Mouse (Mus musculus): ENCODE results near the gene Prox1. TPM values are rescaled to one million over a fixed set of nuclear protein-coding genes. Genes with fewer than 3 reads are reported as not detected.

The Prox1 gene
- polyA plus RNA-seq, 1 experiment from 2014 or later = 18.6 TPM

- Histone ChIP-seq H3K36me3 (no peaks in the 10 kb centered on the region), H3K9ac (no peak overlapping the region), H3K27me3 (replicated peaks) (peaks cover 42% of the 10 kb centered on the region), H3K4me1 (peaks cover 52% of the 10 kb centered on the region), H3K4me2 (replicated peaks) (peak overlapping the region; percentile 83), H3K27ac (no peak overlapping the region), H3K4me3 (no peak overlapping the region), H3K9me3 (no peaks in the 10 kb centered on the region)
- WGBS = under 1% methylated on average over 12 of the region's 12 CpGs
- no peak for ATAC-seq (ENCODE audit: low FRiP score, low read depth)
These were observed 1.2 kb upstream of the Prox1 start for GRCm38 (mm10) chr1:190171750-190172149.

GRCm38 (mm10) chr1:190171341-190171740 is 827 bp upstream of the Prox1 start:
- peaks cover 52% of the 10 kb centered on the region for H3K4me1 ChIP-seq
- H3K4me2 ChIP-seq (replicated peaks) = peak overlapping the region; percentile 83
- H3K9me3 ChIP-seq = no peaks in the 10 kb centered on the region
- peaks cover 41% of the 10 kb centered on the region for H3K27me3 ChIP-seq (replicated peaks)
- ATAC-seq (ENCODE audit: low FRiP score, low read depth) = no peak
- no peaks in the 10 kb centered on the region for H3K36me3 ChIP-seq
- H3K27ac ChIP-seq = no peak overlapping the region
- no peak overlapping the region for H3K9ac ChIP-seq
- H3K4me3 ChIP-seq = peak overlapping the region; percentile 72; the same call in 1 of the 2 replicates
- 4% methylated on average over 10 of the region's 10 CpGs for WGBS

GRCm38 (mm10) chr1:190170819-190171216 is 304 bp upstream of the Prox1 start:
- under 1% methylated on average over 24 of the region's 24 CpGs for WGBS
- peaks cover 36% of the 10 kb centered on the region for H3K27me3 ChIP-seq (replicated peaks)
- peaks cover 52% of the 10 kb centered on the region for H3K4me1 ChIP-seq
- H3K9me3 ChIP-seq = no peaks in the 10 kb centered on the region
- H3K9ac ChIP-seq = peak overlapping the region; percentile 84
- H3K4me2 ChIP-seq (replicated peaks) = peak overlapping the region; percentile 83
- peak overlapping the region; percentile 89; the same call in 1 of the 2 replicates for H3K27ac ChIP-seq
- ATAC-seq (ENCODE audit: low FRiP score, low read depth) = peak; percentile 31; the same call in 1 of the 2 replicates
- peak overlapping the region; percentile 72 for H3K4me3 ChIP-seq
- H3K36me3 ChIP-seq = no peaks in the 10 kb centered on the region

GRCm38 (mm10) chr1:190168761-190169671 is 1.5 kb downstream of the Prox1 start:
- Histone ChIP-seq H3K27me3 (replicated peaks) (peaks cover 21% of the 10 kb centered on the region), H3K27ac (peak overlapping the region; percentile 89), H3K9ac (peak overlapping the region; percentile 84), H3K9me3 (no peaks in the 10 kb centered on the region), H3K4me3 (peak overlapping the region; percentile 72), H3K36me3 (no peaks in the 10 kb centered on the region), H3K4me1 (peaks cover 40% of the 10 kb centered on the region), H3K4me2 (replicated peaks) (peak overlapping the region; percentile 83)
- under 1% methylated on average over 50 of the region's 51 CpGs for WGBS
- peak; percentile 23 for ATAC-seq (ENCODE audit: low FRiP score, low read depth)

GRCm38 (mm10) chr1:190168115-190168514 is 2.4 kb downstream of the Prox1 start:
- H3K4me1 ChIP-seq = peaks cover 33% of the 10 kb centered on the region
- peaks cover 14% of the 10 kb centered on the region for H3K27me3 ChIP-seq (replicated peaks)
- peak overlapping the region; percentile 84 for H3K9ac ChIP-seq
- no peaks in the 10 kb centered on the region for H3K9me3 ChIP-seq
- 2% methylated on average over 4 of the region's 4 CpGs for WGBS
- H3K27ac ChIP-seq = 0 out of 2 replicates have a peak overlapping the region, but pooled peaks have one; percentile 89
- H3K4me2 ChIP-seq (replicated peaks) = peak overlapping the region; percentile 83
- H3K36me3 ChIP-seq = no peaks in the 10 kb centered on the region
- peak overlapping the region; percentile 72 for H3K4me3 ChIP-seq
- peak; percentile 3; the same call in 1 of the 2 replicates for ATAC-seq (ENCODE audit: low FRiP score, low read depth)

- H3K4me1 ChIP-seq = peaks cover 28% of the 10 kb centered on the region
- no peak for ATAC-seq (ENCODE audit: low FRiP score, low read depth)
- H3K9me3 ChIP-seq = no peaks in the 10 kb centered on the region
- H3K36me3 ChIP-seq = no peaks in the 10 kb centered on the region
- no peak overlapping the region for H3K27ac ChIP-seq
- peak overlapping the region; percentile 83 for H3K4me2 ChIP-seq (replicated peaks)
- H3K4me3 ChIP-seq = peak overlapping the region; percentile 72
- H3K9ac ChIP-seq = no peak overlapping the region
- H3K27me3 ChIP-seq (replicated peaks) = peaks cover 9% of the 10 kb centered on the region
- 0% methylated on average over 1 of the region's 1 CpGs for WGBS
These were observed 2.9 kb downstream of the Prox1 start for GRCm38 (mm10) chr1:190167609-190168008.

GRCm38 (mm10) chr1:190165511-190165910 is 5.0 kb downstream of the Prox1 start:
- no peak for ATAC-seq (ENCODE audit: low FRiP score, low read depth)
- Histone ChIP-seq H3K4me1 (peaks cover 20% of the 10 kb centered on the region), H3K36me3 (peaks cover 14% of the 10 kb centered on the region), H3K9ac (no peak overlapping the region), H3K27ac (no peak overlapping the region), H3K9me3 (no peaks in the 10 kb centered on the region), H3K4me3 (no peak overlapping the region), H3K27me3 (replicated peaks) (no peaks in the 10 kb centered on the region), H3K4me2 (replicated peaks) (0 out of 2 replicates have a peak overlapping the region, but pooled peaks have one; percentile 16)
- WGBS = 24% methylated on average over 4 of the region's 4 CpGs

GRCm38 (mm10) chr1:190163471-190163870 is 7.0 kb downstream of the Prox1 start:
- 82% methylated on average over 6 of the region's 6 CpGs for WGBS
- peaks cover 23% of the 10 kb centered on the region for H3K4me1 ChIP-seq
- ATAC-seq (ENCODE audit: low FRiP score, low read depth) = no peak
- no peak overlapping the region for H3K9ac ChIP-seq
- no peak overlapping the region for H3K27ac ChIP-seq
- no peak overlapping the region for H3K4me3 ChIP-seq
- H3K4me2 ChIP-seq (replicated peaks) = no peak overlapping the region
- no peaks in the 10 kb centered on the region for H3K9me3 ChIP-seq
- peaks cover 15% of the 10 kb centered on the region for H3K36me3 ChIP-seq
- no peaks in the 10 kb centered on the region for H3K27me3 ChIP-seq (replicated peaks)

GRCm38 (mm10) chr1:190161708-190162465 is 8.6 kb downstream of the Prox1 start:
- Histone ChIP-seq H3K4me2 (replicated peaks) (no peak overlapping the region), H3K27ac (no peak overlapping the region), H3K4me3 (no peak overlapping the region), H3K9ac (no peak overlapping the region), H3K4me1 (peaks cover 14% of the 10 kb centered on the region; the same call in 1 of the 2 replicates), H3K27me3 (replicated peaks) (no peaks in the 10 kb centered on the region), H3K9me3 (no peaks in the 10 kb centered on the region), H3K36me3 (peaks cover 20% of the 10 kb centered on the region)
- ATAC-seq (ENCODE audit: low FRiP score, low read depth) = no peak
- 84% methylated on average over 19 of the region's 19 CpGs for WGBS

- Histone ChIP-seq H3K4me1 (peaks cover 20% of the 10 kb centered on the region), H3K27ac (no peak overlapping the region), H3K36me3 (peaks cover 20% of the 10 kb centered on the region), H3K9ac (no peak overlapping the region), H3K9me3 (no peaks in the 10 kb centered on the region), H3K4me3 (no peak overlapping the region), H3K4me2 (replicated peaks) (no peak overlapping the region), H3K27me3 (replicated peaks) (no peaks in the 10 kb centered on the region)
- ATAC-seq (ENCODE audit: low FRiP score, low read depth) = no peak
- WGBS = 85% methylated on average over 18 of the region's 18 CpGs
These were observed 9.2 kb downstream of the Prox1 start for GRCm38 (mm10) chr1:190161288-190161687.

GRCm38 (mm10) chr1:190159457-190159856 is 11.1 kb downstream of the Prox1 start:
- no peak for ATAC-seq (ENCODE audit: low FRiP score, low read depth)
- 45% methylated on average over 11 of the region's 11 CpGs for WGBS
- no peak overlapping the region for H3K27ac ChIP-seq

GRCm38 (mm10) chr1:190155751-190156150 is 14.8 kb downstream of the Prox1 start:
- H3K4me2 ChIP-seq (replicated peaks) = peak overlapping the region; percentile 5; the same call in 1 of the 2 replicates
- no peak overlapping the region for H3K27ac ChIP-seq
- peaks cover 44% of the 10 kb centered on the region for H3K4me1 ChIP-seq

More at GRCm38 (mm10) chr1:190159457-190159856, 11.1 kb downstream of the Prox1 start:
- no peak overlapping the region for H3K4me3 ChIP-seq
- peaks cover 29% of the 10 kb centered on the region for H3K4me1 ChIP-seq
- H3K4me2 ChIP-seq (replicated peaks) = no peak overlapping the region
- peaks cover 20% of the 10 kb centered on the region for H3K36me3 ChIP-seq
- no peak overlapping the region for H3K9ac ChIP-seq
- H3K9me3 ChIP-seq = no peaks in the 10 kb centered on the region
- no peaks in the 10 kb centered on the region for H3K27me3 ChIP-seq (replicated peaks)

More at GRCm38 (mm10) chr1:190155751-190156150, 14.8 kb downstream of the Prox1 start:
- WGBS = 19% methylated on average over 8 of the region's 8 CpGs
- Histone ChIP-seq H3K36me3 (peaks cover 8% of the 10 kb centered on the region), H3K9me3 (no peaks in the 10 kb centered on the region), H3K9ac (no peak overlapping the region), H3K4me3 (no peak overlapping the region), H3K27me3 (replicated peaks) (no peaks in the 10 kb centered on the region)
- no peak for ATAC-seq (ENCODE audit: low FRiP score, low read depth)
